Mouse (Mus musculus): ENCODE data around the gene Gm17581. TPM values are rescaled to one million over a fixed set of nuclear protein-coding genes. Genes with fewer than 3 reads are reported as not detected.

Gene Gm17581
- polyA plus RNA-seq, 1 experiment from 2014 or later: not detected

DNA sequence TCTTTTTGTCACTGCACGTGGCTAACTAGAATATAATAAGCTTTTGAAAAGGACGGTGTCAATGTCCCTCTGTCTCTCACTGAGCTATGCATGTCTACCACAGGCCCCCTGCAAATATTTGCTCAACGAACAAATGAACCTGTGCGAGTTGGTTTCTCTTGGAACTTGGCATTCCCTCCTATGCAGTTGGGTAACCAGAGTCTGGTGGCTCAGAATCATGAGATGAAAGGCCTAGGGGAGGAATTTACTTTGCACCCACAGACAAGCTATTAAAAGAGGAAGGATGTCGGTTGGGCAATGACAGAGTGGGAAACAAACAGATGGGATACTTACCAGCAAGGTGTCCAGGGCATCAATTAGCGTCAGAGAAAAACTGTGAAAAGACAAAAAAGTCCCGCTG lies 9.4 kb downstream of the Gm17581 start:
- no peak for ATAC-seq
- Histone ChIP-seq H3K36me3 (ENCODE audit: control insufficient read depth, insufficient read depth, low read length) (no peaks in the 10 kb centered on the region), H3K27me3 (replicated peaks; ENCODE audit: control insufficient read depth, insufficient read depth, low read length) (no peaks in the 10 kb centered on the region), H3K27ac (ENCODE audit: low read length) (no peak overlapping the region), H3K4me3 (ENCODE audit: low read length) (no peak overlapping the region), H3K4me2 (ENCODE audit: low read depth, low read length) (no peak overlapping the region), H3K9me3 (ENCODE audit: control insufficient read depth, low read length) (no peaks in the 10 kb centered on the region), H3K9ac (ENCODE audit: low read depth, low read length) (no peak overlapping the region), H3K4me1 (ENCODE audit: control insufficient read depth, insufficient read depth, low read length) (peaks cover 10% of the 10 kb centered on the region; the same call in 1 of the 2 replicates)
- 74% methylated on average over 7 of the region's 7 CpGs for WGBS

DNA sequence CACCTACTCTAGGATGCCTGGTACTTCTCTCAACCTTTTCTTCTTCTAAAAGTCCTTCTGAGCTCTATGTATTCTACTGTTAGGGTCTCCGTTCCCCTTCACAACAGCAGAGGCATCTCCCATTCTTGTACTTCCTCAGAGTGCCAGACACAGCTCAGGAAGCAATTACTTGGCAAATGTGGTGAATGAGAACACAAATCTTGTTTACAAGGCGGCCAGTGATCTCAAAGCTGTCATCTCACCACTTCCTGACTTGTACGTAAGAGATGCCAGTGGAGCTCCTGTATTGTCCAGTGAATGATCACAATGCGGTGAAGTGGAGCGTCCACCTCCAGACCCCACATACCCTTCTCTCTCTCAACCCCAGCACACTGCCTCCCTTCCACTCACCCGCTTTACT lies 11.1 kb downstream of the Gm17581 start:
- Histone ChIP-seq H3K4me2 (ENCODE audit: low read depth, low read length) (no peak overlapping the region), H3K36me3 (ENCODE audit: control insufficient read depth, insufficient read depth, low read length) (no peaks in the 10 kb centered on the region), H3K9ac (ENCODE audit: low read depth, low read length) (no peak overlapping the region), H3K4me1 (ENCODE audit: control insufficient read depth, insufficient read depth, low read length) (peaks cover 10% of the 10 kb centered on the region; the same call in 1 of the 2 replicates), H3K27ac (ENCODE audit: low read length) (no peak overlapping the region), H3K27me3 (replicated peaks; ENCODE audit: control insufficient read depth, insufficient read depth, low read length) (no peaks in the 10 kb centered on the region), H3K9me3 (ENCODE audit: control insufficient read depth, low read length) (no peaks in the 10 kb centered on the region), H3K4me3 (ENCODE audit: low read length) (no peak overlapping the region)
- 84% methylated on average over 6 of the region's 6 CpGs for WGBS
- ATAC-seq: no peak

DNA sequence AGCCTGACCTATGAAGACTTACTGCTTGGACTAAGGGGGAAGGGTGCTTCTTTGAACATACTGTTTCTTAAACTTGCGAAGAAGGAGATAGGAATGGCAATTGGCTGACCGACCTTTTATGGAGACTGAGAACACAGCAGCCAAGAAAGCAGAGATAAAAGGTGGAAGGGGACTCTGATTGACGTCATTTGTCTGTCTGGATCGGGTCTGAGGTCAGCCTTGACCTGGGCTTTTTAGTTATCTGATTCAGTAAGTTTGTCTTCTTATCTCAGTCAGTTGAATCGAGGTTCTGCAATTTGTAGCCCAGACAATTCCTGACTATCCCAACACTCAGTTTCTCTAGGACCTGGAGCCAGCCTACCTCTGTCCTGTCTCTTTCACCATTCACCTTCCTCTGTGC lies 11.6 kb downstream of the Gm17581 start:
- Histone ChIP-seq H3K9me3 (ENCODE audit: control insufficient read depth, low read length) (no peaks in the 10 kb centered on the region), H3K4me1 (ENCODE audit: control insufficient read depth, insufficient read depth, low read length) (peaks cover 10% of the 10 kb centered on the region; the same call in 1 of the 2 replicates), H3K27me3 (replicated peaks; ENCODE audit: control insufficient read depth, insufficient read depth, low read length) (no peaks in the 10 kb centered on the region), H3K4me2 (ENCODE audit: low read depth, low read length) (no peak overlapping the region), H3K27ac (ENCODE audit: low read length) (no peak overlapping the region), H3K4me3 (ENCODE audit: low read length) (no peak overlapping the region), H3K36me3 (ENCODE audit: control insufficient read depth, insufficient read depth, low read length) (no peaks in the 10 kb centered on the region), H3K9ac (ENCODE audit: low read depth, low read length) (no peak overlapping the region)
- no peak for ATAC-seq
- WGBS: 70% methylated on average over 5 of the region's 5 CpGs

DNA sequence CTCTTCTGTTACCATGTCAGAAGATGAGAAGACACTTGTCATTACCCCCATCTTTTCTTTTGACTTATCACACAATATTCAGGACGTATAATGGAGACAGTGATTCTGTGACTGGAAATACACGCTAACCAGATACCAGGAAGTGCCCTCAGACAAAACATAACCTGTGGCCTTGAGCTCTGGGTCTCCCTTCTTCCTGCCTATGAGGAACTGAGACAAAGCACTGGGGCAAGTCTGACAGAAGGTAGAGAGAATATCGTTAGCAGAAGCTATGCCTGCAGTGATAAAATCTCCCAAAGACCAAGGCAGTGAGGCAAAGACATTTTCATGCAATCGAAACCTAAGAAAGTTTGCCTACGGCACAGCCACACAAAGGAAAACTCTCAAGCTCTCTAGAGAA lies 15.1 kb downstream of the Gm17581 start:
- Histone ChIP-seq H3K4me1 (ENCODE audit: control insufficient read depth, insufficient read depth, low read length) (0 out of 2 replicates have a peak, but pooled peaks cover 2% of the 10 kb centered on the region), H3K4me3 (ENCODE audit: low read length) (no peak overlapping the region), H3K9ac (ENCODE audit: low read depth, low read length) (no peak overlapping the region), H3K27me3 (replicated peaks; ENCODE audit: control insufficient read depth, insufficient read depth, low read length) (no peaks in the 10 kb centered on the region), H3K36me3 (ENCODE audit: control insufficient read depth, insufficient read depth, low read length) (no peaks in the 10 kb centered on the region), H3K9me3 (ENCODE audit: control insufficient read depth, low read length) (no peaks in the 10 kb centered on the region), H3K27ac (ENCODE audit: low read length) (no peak overlapping the region), H3K4me2 (ENCODE audit: low read depth, low read length) (no peak overlapping the region)
- 70% methylated on average over 5 of the region's 5 CpGs for WGBS
- ATAC-seq: no peak

DNA sequence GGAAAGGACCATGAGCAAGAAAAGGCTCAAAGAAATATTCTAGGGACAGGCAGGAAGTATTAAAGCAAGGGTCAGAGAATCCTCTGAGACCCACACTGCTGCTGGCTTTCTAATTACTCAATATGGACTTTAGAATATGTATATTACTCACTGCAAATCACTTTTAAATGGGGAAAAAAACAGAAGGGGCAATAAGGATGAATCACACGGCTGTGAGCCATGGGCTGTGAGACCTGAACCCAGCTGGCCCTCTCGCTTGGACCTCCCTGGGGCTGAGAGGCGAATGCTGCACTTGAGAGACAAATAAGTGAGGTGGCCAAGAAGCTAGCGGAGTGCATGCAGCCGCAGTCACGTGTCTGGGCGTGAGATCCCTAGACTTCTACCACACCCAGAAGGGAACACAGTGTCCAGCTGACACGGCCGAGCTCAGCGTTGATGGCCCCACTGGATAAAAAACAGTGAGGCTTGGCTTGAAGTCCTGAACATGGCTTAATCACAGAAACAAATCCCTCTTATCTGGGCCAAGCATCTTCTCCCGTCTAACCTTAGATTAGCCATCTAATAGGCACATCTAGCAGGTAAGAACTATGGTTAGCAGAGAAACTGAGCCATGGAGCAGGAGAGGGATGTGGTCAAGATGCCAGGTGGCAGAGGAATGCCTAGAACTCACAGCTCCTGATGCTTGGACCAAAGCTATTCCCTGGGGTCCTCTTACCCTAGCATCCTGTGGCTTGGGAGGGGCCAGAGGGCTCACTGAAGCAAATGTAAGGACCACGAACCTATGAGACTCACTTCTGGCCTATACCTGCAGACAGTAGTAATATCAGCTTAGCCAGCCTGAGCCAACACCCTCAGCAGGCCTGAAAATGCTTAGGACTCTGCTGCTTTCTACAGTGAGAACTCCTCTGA lies 18.3 kb downstream of the Gm17581 start:
- no peak overlapping the region for H3K9ac ChIP-seq (ENCODE audit: low read depth, low read length)
- H3K27ac ChIP-seq (ENCODE audit: low read length): no peak overlapping the region
- H3K4me1 ChIP-seq (ENCODE audit: control insufficient read depth, insufficient read depth, low read length): 0 out of 2 replicates have a peak, but pooled peaks cover 2% of the 10 kb centered on the region

DNA sequence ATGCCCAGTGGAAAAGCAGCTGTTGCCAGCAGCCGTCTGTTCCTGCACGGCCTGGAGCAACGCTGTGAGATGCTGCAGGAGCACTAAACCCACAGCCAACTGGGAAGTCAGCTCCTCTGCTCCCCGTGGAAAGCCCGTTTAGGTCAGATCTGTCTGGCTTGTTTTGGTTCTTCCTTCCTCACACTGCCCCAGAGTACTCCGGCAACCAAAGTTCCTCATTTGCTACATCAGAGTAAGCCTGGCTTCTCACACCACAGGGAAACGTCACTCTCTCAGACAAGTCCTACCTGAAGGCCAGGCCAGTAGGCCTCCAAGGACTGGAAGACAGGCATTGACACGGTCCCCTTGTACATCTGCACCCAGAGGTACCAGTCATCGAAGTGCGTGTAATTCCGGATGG lies 25.1 kb downstream of the Gm17581 start:
- Histone ChIP-seq H3K4me1 (ENCODE audit: control insufficient read depth, insufficient read depth, low read length) (peaks cover 3% of the 10 kb centered on the region; the same call in 1 of the 2 replicates), H3K4me2 (ENCODE audit: low read depth, low read length) (no peak overlapping the region), H3K9ac (ENCODE audit: low read depth, low read length) (no peak overlapping the region), H3K27me3 (replicated peaks; ENCODE audit: control insufficient read depth, insufficient read depth, low read length) (no peaks in the 10 kb centered on the region), H3K9me3 (ENCODE audit: control insufficient read depth, low read length) (no peaks in the 10 kb centered on the region), H3K36me3 (ENCODE audit: control insufficient read depth, insufficient read depth, low read length) (0 out of 2 replicates have a peak, but pooled peaks cover 3% of the 10 kb centered on the region), H3K4me3 (ENCODE audit: low read length) (no peak overlapping the region), H3K27ac (ENCODE audit: low read length) (no peak overlapping the region)
- no peak for ATAC-seq
- 81% methylated on average over 11 of the region's 11 CpGs for WGBS

More for the DNA sequence above, 18.3 kb downstream of the Gm17581 start:
- Histone ChIP-seq H3K9me3 (ENCODE audit: control insufficient read depth, low read length) (no peaks in the 10 kb centered on the region), H3K27me3 (replicated peaks; ENCODE audit: control insufficient read depth, insufficient read depth, low read length) (no peaks in the 10 kb centered on the region), H3K4me3 (ENCODE audit: low read length) (no peak overlapping the region), H3K4me2 (ENCODE audit: low read depth, low read length) (no peak overlapping the region), H3K36me3 (ENCODE audit: control insufficient read depth, insufficient read depth, low read length) (no peaks in the 10 kb centered on the region)
- WGBS: 82% methylated on average over 12 of the region's 12 CpGs
- ATAC-seq: peak; percentile 76

- peaks cover 3% of the 10 kb centered on the region; the same call in 1 of the 2 replicates for H3K4me1 ChIP-seq (ENCODE audit: control insufficient read depth, insufficient read depth, low read length)
- no peak overlapping the region for H3K4me2 ChIP-seq (ENCODE audit: low read depth, low read length)
- H3K27me3 ChIP-seq (replicated peaks; ENCODE audit: control insufficient read depth, insufficient read depth, low read length): no peaks in the 10 kb centered on the region
- no peaks in the 10 kb centered on the region for H3K9me3 ChIP-seq (ENCODE audit: control insufficient read depth, low read length)
- ATAC-seq: no peak
- 0 out of 2 replicates have a peak, but pooled peaks cover 3% of the 10 kb centered on the region for H3K36me3 ChIP-seq (ENCODE audit: control insufficient read depth, insufficient read depth, low read length)
- 75% methylated on average over 4 of the region's 4 CpGs for WGBS
- H3K27ac ChIP-seq (ENCODE audit: low read length): no peak overlapping the region
- H3K4me3 ChIP-seq (ENCODE audit: low read length): no peak overlapping the region
- no peak overlapping the region for H3K9ac ChIP-seq (ENCODE audit: low read depth, low read length)
Measured at GRCm38 (mm10) chr2:155707251-155707650, 28.4 kb downstream of the Gm17581 start.

- H3K4me2 ChIP-seq (ENCODE audit: low read depth, low read length): no peak overlapping the region
- no peaks in the 10 kb centered on the region for H3K9me3 ChIP-seq (ENCODE audit: control insufficient read depth, low read length)
- H3K9ac ChIP-seq (ENCODE audit: low read depth, low read length): no peak overlapping the region
- 0 out of 2 replicates have a peak, but pooled peaks cover under 1% of the 10 kb centered on the region for H3K36me3 ChIP-seq (ENCODE audit: control insufficient read depth, insufficient read depth, low read length)
- H3K27ac ChIP-seq (ENCODE audit: low read length): no peak overlapping the region
- no peak overlapping the region for H3K4me3 ChIP-seq (ENCODE audit: low read length)
- WGBS: 63% methylated on average over 4 of the region's 4 CpGs
- H3K4me1 ChIP-seq (ENCODE audit: control insufficient read depth, insufficient read depth, low read length): peaks cover 3% of the 10 kb centered on the region; the same call in 1 of the 2 replicates
- no peak for ATAC-seq
- H3K27me3 ChIP-seq (replicated peaks; ENCODE audit: control insufficient read depth, insufficient read depth, low read length): no peaks in the 10 kb centered on the region
Measured at GRCm38 (mm10) chr2:155703630-155704029, 32.0 kb downstream of the Gm17581 start.

GRCm38 (mm10) chr2:155701399-155701919 lies 34.2 kb downstream of the Gm17581 start:
- Histone ChIP-seq H3K9me3 (ENCODE audit: control insufficient read depth, low read length) (no peaks in the 10 kb centered on the region), H3K4me1 (ENCODE audit: control insufficient read depth, insufficient read depth, low read length) (no peaks in the 10 kb centered on the region), H3K27ac (ENCODE audit: low read length) (no peak overlapping the region), H3K4me3 (ENCODE audit: low read length) (no peak overlapping the region), H3K36me3 (ENCODE audit: control insufficient read depth, insufficient read depth, low read length) (no peaks in the 10 kb centered on the region), H3K4me2 (ENCODE audit: low read depth, low read length) (no peak overlapping the region), H3K9ac (ENCODE audit: low read depth, low read length) (no peak overlapping the region), H3K27me3 (replicated peaks; ENCODE audit: control insufficient read depth, insufficient read depth, low read length) (no peaks in the 10 kb centered on the region)
- ATAC-seq: no peak
- 82% methylated on average over 19 of the region's 19 CpGs for WGBS
